Mouse (Mus musculus): ENCODE measurements around the gene Osgep.
"Not testable (repeated sequence)": the region's sequence is repeated elsewhere in the genome, so short reads cannot be mapped to it uniquely, and the experiment has no call there.

The Osgep gene

GRCm38 (mm10) chr14:50931493-50932020 is 6.9 kb upstream of the Osgep start:
- DNase-seq (ENCODE audit: low spot score in 2 of 2), result no peak

DNA sequence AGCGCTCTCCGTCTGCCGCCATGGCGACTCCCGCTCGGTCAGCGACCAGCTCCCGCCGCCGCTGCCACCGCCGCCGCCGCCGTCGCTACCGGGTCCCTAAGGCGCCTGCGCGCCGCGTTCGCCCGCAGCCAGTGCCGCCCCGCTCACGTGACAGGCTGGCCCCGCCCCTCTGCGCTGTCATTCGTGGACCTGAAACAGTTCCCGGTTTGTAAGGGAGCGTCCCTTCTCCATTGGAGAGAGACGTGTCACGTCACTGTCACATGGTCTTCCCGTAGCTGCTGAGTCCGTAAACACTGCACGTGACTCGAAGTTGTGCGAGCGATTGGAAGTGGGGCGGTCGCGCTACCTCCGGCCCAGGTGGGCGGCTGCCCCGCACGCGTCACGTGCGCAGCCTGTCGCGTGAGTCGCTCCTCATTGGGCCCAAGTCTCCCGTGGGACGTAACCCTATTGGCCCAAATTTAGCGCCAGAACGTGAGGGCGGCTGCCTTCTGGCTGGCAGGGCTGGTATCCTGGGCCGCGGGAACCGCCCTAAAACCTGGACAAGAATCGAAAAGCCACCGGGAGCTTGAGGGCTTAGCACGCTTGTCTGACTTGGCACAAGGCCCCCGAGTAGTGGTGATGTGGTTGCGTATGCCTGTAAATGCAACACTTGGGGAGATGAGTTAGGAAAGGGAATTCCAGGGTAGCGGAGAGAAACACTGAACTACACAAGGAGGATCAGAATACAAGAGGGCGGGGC is 6.2 kb upstream of the Osgep start, which contains the start of the genes Pip4p1 and Pnp:
Gene Pip4p1 (minus strand): TSS at position 103 of the 739 bp plus-strand sequence.
Gene Pnp (plus strand): TSS at position 329 of the 739 bp plus-strand sequence.
- DNase-seq (ENCODE audit: low spot score in 2 of 2), result peak; percentile 97 to 98

DNA sequence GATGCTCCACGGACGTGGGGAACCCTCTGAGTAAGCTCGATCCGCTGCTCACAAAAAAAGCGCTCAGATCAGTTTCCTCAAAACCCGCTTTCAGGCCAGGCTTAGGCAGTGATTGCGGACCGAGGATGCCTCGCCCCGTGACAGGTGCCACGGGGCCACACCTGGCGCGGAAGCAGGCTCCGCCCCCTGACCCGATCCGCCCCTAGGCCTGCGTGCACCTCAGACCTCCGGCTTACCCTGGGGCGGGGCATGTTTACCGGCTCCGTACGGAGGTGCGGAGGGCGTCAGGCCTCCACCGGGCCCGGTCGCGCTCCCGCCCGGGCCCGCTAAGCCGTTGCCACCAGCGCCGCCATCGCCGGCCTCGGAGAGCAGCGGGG is 5.7 kb upstream of the Osgep start:
- no peak for DNase-seq (ENCODE audit: low spot score in 2 of 2)

DNA sequence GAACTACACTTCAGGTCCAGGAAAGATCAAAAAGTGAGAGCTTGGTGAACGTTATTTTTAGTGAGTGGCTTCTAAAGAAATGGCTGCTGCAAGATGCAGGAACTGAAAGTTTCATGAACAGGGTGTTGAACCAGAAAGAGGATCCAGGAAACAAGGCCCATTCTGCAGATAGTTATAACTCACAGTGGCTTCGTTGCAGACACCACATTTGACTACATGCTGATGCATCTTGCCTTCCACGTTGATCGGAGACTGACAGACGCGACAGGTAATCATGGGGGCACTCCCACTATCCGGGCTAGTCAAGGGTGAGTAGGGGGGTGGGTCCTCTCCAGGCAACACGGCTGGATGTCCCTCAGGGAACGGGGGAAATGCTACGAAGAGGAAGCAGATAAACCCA is 5.3 kb upstream of the Osgep start:
- peak in 1 of 2 experiments; percentile 12 for DNase-seq (ENCODE audit: low spot score in 2 of 2)

- no peak for DNase-seq (ENCODE audit: low spot score in 2 of 2)
These were observed 2.7 kb upstream of the Osgep start for GRCm38 (mm10) chr14:50927366-50927765.

- DNase-seq (ENCODE audit: low spot score in 2 of 2), result no peak
These were observed 623 bp upstream of the Osgep start for GRCm38 (mm10) chr14:50925111-50925920.

GRCm38 (mm10) chr14:50923437-50923836 is 1.3 kb downstream of the Osgep start:
- not testable (repeated sequence) for DNase-seq (ENCODE audit: low spot score in 2 of 2)

DNA sequence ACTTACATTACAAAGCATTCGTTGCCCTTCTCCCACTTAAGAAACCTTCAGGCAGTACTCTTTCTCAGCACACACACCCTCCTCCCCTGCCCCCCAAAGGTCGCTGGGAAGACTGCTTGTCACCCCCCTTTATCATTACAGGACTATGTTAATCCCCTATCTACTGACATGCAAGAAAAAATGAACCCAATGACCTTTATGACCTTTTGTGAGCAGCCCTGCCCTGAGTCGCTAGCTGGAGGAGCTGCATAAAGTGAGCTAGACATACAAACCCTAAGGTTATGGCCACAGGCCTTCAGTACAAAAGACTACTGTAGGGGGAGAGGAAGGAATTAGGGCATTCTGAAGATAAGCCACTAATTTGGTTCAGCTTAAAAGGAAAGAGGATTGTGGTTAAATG is 13.3 kb downstream of the Osgep start:
- no peak for DNase-seq (ENCODE audit: low spot score in 2 of 2)

DNA sequence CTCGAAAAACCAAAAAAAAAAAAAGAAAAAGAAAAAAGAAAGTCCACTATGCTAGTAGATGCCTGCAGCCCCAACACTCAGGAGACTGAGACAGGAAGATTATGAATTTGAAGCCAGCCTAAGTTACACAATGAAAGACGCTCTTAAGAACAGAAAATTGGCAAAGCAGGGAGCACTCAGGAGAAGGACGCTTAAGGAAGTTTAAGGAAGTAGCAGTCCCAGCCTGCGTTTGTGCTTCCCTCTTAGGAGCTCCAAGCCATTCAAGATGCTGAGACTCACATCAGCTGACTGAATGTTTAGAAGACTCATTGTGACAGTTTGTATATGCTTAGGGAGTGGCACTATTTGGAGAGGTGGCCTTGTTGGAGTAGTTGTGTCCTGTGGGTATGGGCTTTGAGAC is 16.6 kb downstream of the Osgep start:
- no peak for DNase-seq (ENCODE audit: low spot score in 2 of 2)

DNA sequence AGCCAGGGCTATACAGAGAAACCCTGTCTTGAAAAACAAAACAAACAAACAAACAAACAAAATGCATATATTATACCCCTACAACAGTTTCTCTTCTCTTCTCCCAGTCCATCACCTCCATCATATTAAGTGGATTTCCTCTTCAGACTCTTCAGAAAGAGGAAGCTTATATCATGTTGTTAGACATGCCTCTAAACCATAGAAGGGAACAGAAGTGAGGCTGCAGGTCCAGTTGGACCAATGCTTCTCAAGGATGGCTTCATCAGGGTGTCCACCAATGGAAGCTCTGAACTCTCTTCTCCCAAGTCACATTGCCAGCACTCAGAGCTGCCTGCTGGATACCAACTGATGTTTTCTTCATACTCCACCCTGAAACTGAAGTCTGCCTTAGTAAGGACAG is 19.4 kb downstream of the Osgep start:
- not testable (repeated sequence) for DNase-seq (ENCODE audit: low spot score in 2 of 2)

DNA sequence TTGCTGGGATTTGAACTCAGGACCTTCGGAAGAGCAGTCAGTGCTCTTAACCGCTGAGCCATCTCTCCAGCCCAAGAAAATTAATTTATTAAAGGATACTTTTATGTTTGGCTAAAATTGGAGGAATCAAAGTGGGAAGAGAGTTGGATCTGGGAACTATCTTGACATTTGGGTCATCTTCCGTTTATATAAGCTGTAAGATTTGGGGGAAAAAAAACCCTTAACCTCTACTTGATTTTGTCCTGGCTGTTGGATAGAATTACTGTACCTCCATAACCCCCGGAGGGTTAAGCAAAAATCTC is 19.9 kb downstream of the Osgep start:
- no peak for DNase-seq (ENCODE audit: low spot score in 2 of 2)

- peak in 1 of 2 experiments; percentile 33 for DNase-seq (ENCODE audit: low spot score in 2 of 2)
These were observed 20.5 kb downstream of the Osgep start for GRCm38 (mm10) chr14:50903973-50904827.

DNA sequence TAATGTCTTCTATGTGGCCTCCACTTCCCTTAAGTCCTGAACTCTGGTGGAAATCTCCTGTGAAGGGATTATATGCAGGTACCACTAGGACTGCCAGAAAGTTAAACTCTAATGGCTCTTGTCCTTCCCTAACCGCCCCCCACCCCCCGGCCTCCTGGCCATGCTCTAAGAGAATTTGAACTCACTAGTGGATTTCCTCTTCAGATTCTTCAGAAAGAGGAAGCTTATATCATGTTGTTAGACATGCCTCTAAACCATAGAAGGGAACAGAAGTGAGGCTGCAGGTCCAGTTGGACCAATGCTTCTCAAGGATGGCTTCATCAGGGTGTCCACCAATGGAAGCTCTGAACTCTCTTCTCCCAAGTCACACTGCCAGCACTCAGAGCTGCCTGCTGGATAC is 26.7 kb downstream of the Osgep start:
- not testable (repeated sequence) for DNase-seq (ENCODE audit: low spot score in 2 of 2)

- DNase-seq (ENCODE audit: low spot score in 2 of 2), result no peak
These were observed 27.3 kb downstream of the Osgep start, which contains the start of gene Klhl33 for GRCm38 (mm10) chr14:50897374-50897765. Gene Klhl33, minus strand, starts transcription at chr14:50897507.

GRCm38 (mm10) chr14:50896747-50897373 is 27.8 kb downstream of the Osgep start:
- peak in 1 of 2 experiments; percentile 15 for DNase-seq (ENCODE audit: low spot score in 2 of 2)

GRCm38 (mm10) chr14:50895985-50896746 is 28.5 kb downstream of the Osgep start:
- DNase-seq (ENCODE audit: low spot score in 2 of 2), result peak in 1 of 2 experiments; percentile 9

DNA sequence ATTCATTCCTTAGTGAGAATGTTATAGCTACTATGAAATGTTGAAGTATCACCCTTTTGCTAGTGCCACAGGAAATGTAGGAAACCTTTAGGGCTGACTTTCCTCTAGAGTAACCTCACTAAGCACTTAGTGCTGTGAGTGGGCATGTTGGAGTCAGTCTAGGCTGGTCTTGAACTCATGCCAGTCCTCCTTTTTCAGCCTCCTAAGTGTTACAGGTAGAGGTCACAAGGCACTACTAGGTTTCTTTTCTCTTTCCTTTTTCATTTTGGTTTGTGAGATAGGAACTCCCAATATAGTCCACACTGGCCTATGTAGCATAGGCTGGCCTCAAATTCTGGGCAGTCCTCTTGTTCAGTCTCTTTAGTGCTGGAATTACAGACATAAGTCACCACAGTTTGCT is 29.3 kb downstream of the Osgep start:
- DNase-seq (ENCODE audit: low spot score in 2 of 2), result no peak

DNA sequence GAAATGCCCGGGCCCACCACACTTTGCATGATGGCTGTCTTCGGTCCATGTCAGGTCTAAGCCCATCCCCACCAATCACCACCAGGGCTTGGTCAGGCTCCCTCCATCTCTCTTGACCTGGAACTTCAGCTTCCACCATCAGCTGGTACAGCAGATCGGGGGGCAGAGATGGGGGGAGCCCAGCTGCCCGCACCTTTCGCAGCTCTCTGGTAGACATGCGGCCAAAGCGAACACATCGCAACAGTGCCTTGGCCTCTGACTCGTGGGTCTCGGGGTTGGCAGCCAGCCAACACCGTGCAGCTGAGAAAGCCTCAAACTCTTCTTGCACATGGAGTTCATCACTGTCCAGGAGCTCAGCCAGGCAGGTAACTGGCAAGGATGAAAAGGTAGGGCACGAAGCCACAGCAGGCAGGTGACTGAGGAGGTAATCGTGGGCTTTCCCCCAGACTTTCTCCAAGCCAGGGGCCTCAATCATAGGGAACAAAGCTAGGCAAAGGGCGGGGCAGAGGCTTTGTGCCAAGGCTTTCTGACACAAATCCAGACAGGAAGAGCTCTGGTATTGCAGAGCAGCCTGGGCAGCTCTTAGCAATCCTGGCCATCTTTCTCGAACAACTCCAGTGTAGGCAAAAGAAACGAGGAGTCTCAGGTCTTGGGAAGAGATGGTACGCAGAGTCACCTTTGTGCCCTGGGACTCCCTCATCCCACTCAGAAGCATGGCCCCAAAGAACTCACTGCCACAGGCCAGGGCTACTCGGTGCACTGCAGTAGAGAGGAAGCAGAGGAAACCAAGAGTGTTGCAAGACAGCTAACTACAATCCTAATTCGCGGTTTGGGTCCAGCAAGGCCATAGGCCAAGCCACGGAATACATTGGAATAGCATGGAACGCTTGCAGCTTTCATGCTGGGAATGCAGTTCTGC is 31.9 kb downstream of the Osgep start:
- no peak for DNase-seq (ENCODE audit: low spot score in 2 of 2)

DNA sequence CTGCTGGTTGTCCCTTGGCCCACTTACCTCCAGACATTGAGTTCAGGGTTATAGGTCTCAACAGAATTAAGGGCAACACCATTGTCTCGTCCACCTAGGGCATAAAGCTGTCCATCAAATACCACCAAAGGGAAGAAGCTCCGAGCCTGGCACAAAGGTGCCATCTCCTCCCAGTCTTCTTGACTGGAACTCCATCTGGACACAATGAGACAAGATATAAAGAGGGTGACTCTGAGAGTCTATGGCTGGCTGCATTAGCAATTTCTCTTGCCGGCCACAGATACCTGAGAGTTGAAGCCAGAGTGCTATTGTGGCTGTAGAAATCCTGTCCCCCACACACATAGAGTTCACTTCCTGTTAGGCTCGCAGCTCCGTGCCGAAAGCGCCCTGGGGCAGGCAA is 32.6 kb downstream of the Osgep start:
- DNase-seq (ENCODE audit: low spot score in 2 of 2), result no peak
